Comparison of ENCODE assay signal across 8 mouse cellular contexts in the genomic region with DNA sequence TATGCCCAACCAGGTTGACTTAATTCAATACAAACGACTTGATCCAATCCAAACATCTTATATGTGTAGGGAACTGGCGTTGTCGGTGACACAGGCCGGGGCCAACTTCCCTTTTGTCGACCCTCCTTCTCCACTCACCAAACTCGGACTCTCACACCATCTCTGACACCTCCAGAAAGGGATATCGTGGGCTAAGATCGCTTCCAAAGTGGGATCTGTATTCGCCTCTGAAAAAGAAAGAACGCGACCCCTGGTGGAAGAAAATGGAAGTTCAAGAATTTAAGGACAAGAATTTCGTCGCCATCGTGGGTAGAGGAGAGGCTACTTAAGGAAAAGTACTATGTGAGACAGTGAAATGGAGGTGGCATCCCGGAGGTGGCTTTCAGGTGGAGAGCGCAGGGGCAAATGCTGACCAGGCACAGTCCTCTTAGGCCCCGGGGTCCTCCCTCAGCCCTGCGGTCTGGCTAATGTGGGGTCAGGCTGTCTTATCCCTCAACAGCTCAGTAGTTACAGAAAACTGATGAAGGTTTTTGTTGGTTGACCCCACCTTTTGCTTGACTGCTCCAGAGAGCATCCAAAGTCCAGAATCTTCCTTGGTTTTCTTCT. TPM values are rescaled to one million over a fixed set of nuclear protein-coding genes. Genes with fewer than 3 reads are reported as not detected.
A peak's percentile ranks its signal among the peaks of the same experiment; 100 is the strongest.
DNase-seq lines count a peak whose midpoint lies in the region; ATAC-seq and TF ChIP-seq lines count a peak whose summit lies in the region.

No protein-coding gene starts in this region.

- no peak overlapping the region for H3K27ac ChIP-seq in forebrain, postnatal 0 days (ENCODE audit: low read depth, low read length)
- no peak overlapping the region for H3K27ac ChIP-seq in limb, embryonic 13.5 days
- no peak overlapping the region for H3K27ac ChIP-seq in midbrain, embryonic 14.5 days (replicated peaks; ENCODE audit: low read depth, low read length)

- H3K4me2 ChIP-seq in forebrain, postnatal 0 days (ENCODE audit: low read depth) = peak overlapping the region; percentile 15; the same call in 1 of the 2 replicates
- peak overlapping the region; percentile 43; the same call in 1 of the 2 replicates for H3K4me2 ChIP-seq in limb, embryonic 13.5 days (replicated peaks)
- peak overlapping the region; percentile 29; the same call in 1 of the 2 replicates for H3K4me2 ChIP-seq in midbrain, embryonic 14.5 days (ENCODE audit: low read length)

- no peak overlapping the region for H3K9ac ChIP-seq in forebrain, postnatal 0 days
- no peak overlapping the region for H3K9ac ChIP-seq in limb, embryonic 13.5 days
- no peak overlapping the region for H3K9ac ChIP-seq in midbrain, embryonic 14.5 days (replicated peaks; ENCODE audit: low read length)

- no peak overlapping the region for H3K4me3 ChIP-seq in forebrain, postnatal 0 days (ENCODE audit: low read depth, low read length)
- H3K4me3 ChIP-seq in limb, embryonic 13.5 days = no peak overlapping the region
- no peak overlapping the region for H3K4me3 ChIP-seq in midbrain, embryonic 14.5 days (replicated peaks; ENCODE audit: low read depth, low read length)

- H3K36me3 ChIP-seq in forebrain, postnatal 0 days (ENCODE audit: insufficient read depth) = no peaks in the 10 kb centered on the region
- no peaks in the 10 kb centered on the region for H3K36me3 ChIP-seq in limb, embryonic 13.5 days
- H3K36me3 ChIP-seq in midbrain, embryonic 14.5 days (ENCODE audit: control insufficient read depth, insufficient read depth, low read length) = no peaks in the 10 kb centered on the region

- TF ChIP-seq CTCF in forebrain, postnatal 0 days (IDR thresholded peaks at IDR 0.05; ENCODE audit: low read depth) = peak; percentile 85

- H3K4me1 ChIP-seq in forebrain, postnatal 0 days (ENCODE audit: insufficient read depth) = peaks cover 13% of the 10 kb centered on the region; the same call in 1 of the 2 replicates
- peaks cover 27% of the 10 kb centered on the region for H3K4me1 ChIP-seq in limb, embryonic 13.5 days
- peaks cover 31% of the 10 kb centered on the region for H3K4me1 ChIP-seq in midbrain, embryonic 14.5 days (ENCODE audit: control insufficient read depth, insufficient read depth, low read length)

- H3K27me3 ChIP-seq in forebrain, postnatal 0 days (ENCODE audit: insufficient read depth, low read length) = peaks cover 18% of the 10 kb centered on the region
- peaks cover 72% of the 10 kb centered on the region for H3K27me3 ChIP-seq in limb, embryonic 13.5 days
- H3K27me3 ChIP-seq in midbrain, embryonic 14.5 days (ENCODE audit: control insufficient read depth, insufficient read depth, low read length) = peaks cover 49% of the 10 kb centered on the region

- WGBS in forebrain, postnatal 0 days = 6% methylated on average over 18 of the region's 18 CpGs
- 7% methylated on average over 18 of the region's 18 CpGs for WGBS in limb, embryonic 13.5 days
- WGBS in midbrain, embryonic 14.5 days = 6% methylated on average over 18 of the region's 18 CpGs

- H3K9me3 ChIP-seq in forebrain, postnatal 0 days (ENCODE audit: low read length) = no peaks in the 10 kb centered on the region
- H3K9me3 ChIP-seq in limb, embryonic 13.5 days = no peaks in the 10 kb centered on the region
- H3K9me3 ChIP-seq in midbrain, embryonic 14.5 days (ENCODE audit: control insufficient read depth, low read length) = no peaks in the 10 kb centered on the region

- peak; percentile 27 for ATAC-seq in forebrain, postnatal 0 days
- ATAC-seq in inflammation-experienced regulatory T-cells, adult 6 months = peak; percentile 44
- 0 out of 2 replicates have a peak, but pooled peaks have one; percentile 43 for ATAC-seq in limb, embryonic 13.5 days (ENCODE audit: low FRiP score, low read depth)
- no peak; the same call in 1 of the 2 replicates for ATAC-seq in midbrain, embryonic 14.5 days (ENCODE audit: low FRiP score, low TSS enrichment)

- DNase-seq in urinary bladder, postnatal 25 days (ENCODE audit: low spot score) = peak; percentile 42
- no peak for DNase-seq in urinary bladder, postnatal 36 days (ENCODE audit: low spot score in 2 of 2)
- DNase-seq in cerebellum, adult 8-10 months = peak; percentile 66
- peak; percentile 94 for DNase-seq in forebrain, postnatal 0 days
- DNase-seq in midbrain, embryonic 14.5 days = peak; percentile 95
- DNase-seq in testis, postnatal 14 days (ENCODE audit: low spot score) = peak; percentile 48

RNA-seq across cellular contexts. Expression of a gene that starts 53.7 kb away (rescaled TPM):
- 42.9 and 44.6 TPM in 2 replicates for total RNA-seq in forebrain, postnatal 0 days (2014; rRNA removed)
- 35.2 and 39.2 TPM in 2 replicates for polyA plus RNA-seq in forebrain, postnatal 0 days (2015; fragmentation: Nextera tagmentation; extraction: Ambion mirVana)
- polyA plus RNA-seq in inflammation-experienced regulatory T-cells, adult 6 months (2017; shearing (Covaris generic)) = 10 to 100 TPM; 34.7 to 46.2 (median 41.6) TPM
- polyA plus RNA-seq in limb, embryonic 13.5 days (2015; fragmentation: Nextera tagmentation; extraction: Ambion mirVana) = 7.3 and 7.6 TPM in 2 replicates
- polyA plus RNA-seq in midbrain, embryonic 14.5 days (2014; fragmentation: Nextera tagmentation; extraction: Ambion mirVana) = 38.9 and 43.1 TPM in 2 replicates

RNA-seq across cellular contexts. Expression of a gene that starts 53.9 kb away (rescaled TPM):
- 3.9 and 6.2 TPM in 2 replicates for total RNA-seq in forebrain, postnatal 0 days (2014; rRNA removed)
- polyA plus RNA-seq in forebrain, postnatal 0 days (2015; fragmentation: Nextera tagmentation; extraction: Ambion mirVana) = 8.3 and 10.2 TPM in 2 replicates
- not detected for polyA plus RNA-seq in inflammation-experienced regulatory T-cells, adult 6 months (2017; shearing (Covaris generic))
- 0.18 TPM in 1 of 2 replicates, not detected in the other for polyA plus RNA-seq in limb, embryonic 13.5 days (2015; fragmentation: Nextera tagmentation; extraction: Ambion mirVana)
- 3.4 and 5.5 TPM in 2 replicates for polyA plus RNA-seq in midbrain, embryonic 14.5 days (2014; fragmentation: Nextera tagmentation; extraction: Ambion mirVana)

Comparison
In these comparisons a context has a peak if more than half of its experiments do, and no peak if none do; other contexts are left out.
1. DNase-seq: peak in urinary bladder, postnatal 25 days (single experiment), cerebellum, adult 8-10 months (single experiment), forebrain, postnatal 0 days (single experiment), midbrain, embryonic 14.5 days (single experiment) and testis, postnatal 14 days (single experiment); none in urinary bladder, postnatal 36 days (0 of 2).
2. Peak in every context shown above with its lines, with median percentiles within 50 percentile points of each other: H3K4me2 ChIP-seq.